ENCODE assay signal across 13 mouse cellular contexts in genomic region chr3:68691938-68692599, GRCm38 (mm10). TPM values are rescaled to one million over a fixed set of nuclear protein-coding genes. Genes with fewer than 3 reads are reported as not detected.
DNase-seq lines count a peak whose midpoint lies in the region; ATAC-seq and TF ChIP-seq lines count a peak whose summit lies in the region.
"Had no signal": no experiment of that assay in that cellular context is flagged by ENCODE, and none has a peak within 500 bp of the region (broad histone marks: within the 10 kb centered on the region; RNA-seq: fewer than 3 reads in every experiment).

No protein-coding gene starts in this region.

- no peak for TF ChIP-seq POLR2A in heart, adult 2 months (IDR thresholded peaks at IDR 0.05; ENCODE audit: insufficient read depth, low read depth, low read length)

- 45% methylated on average over 7 of the region's 7 CpGs for WGBS in heart, adult 2 months
- 14% methylated on average over 7 of the region's 7 CpGs for WGBS in liver, embryonic 15.5 days (ENCODE audit: insufficient replicate concordance)
- 89% methylated on average over 7 of the region's 7 CpGs for WGBS in forebrain, embryonic 16.5 days

- peak overlapping the region; percentile 71 for H3K27ac ChIP-seq in heart, adult 2 months
- peak overlapping the region; percentile 88 for H3K27ac ChIP-seq in left cerebral cortex, adult 2 months
- H3K27ac ChIP-seq in liver, embryonic 15.5 days (replicated peaks) = 0 out of 2 replicates have a peak overlapping the region, but pooled peaks have one; percentile 8
- H3K27ac ChIP-seq in forebrain, embryonic 16.5 days (ENCODE audit: low read length) = no peak overlapping the region

- TF ChIP-seq CTCF in heart, adult 2 months (IDR thresholded peaks at IDR 0.05) = no peak
- TF ChIP-seq CTCF in left cerebral cortex, adult 2 months (IDR thresholded peaks at IDR 0.05) = no peak

- H3K4me2 ChIP-seq in liver, embryonic 15.5 days = peak overlapping the region; percentile 43; the same call in 1 of the 2 replicates
- H3K4me2 ChIP-seq in forebrain, embryonic 16.5 days (ENCODE audit: low read length) = no peak overlapping the region

- H3K79me2 ChIP-seq in heart, adult 2 months (replicated peaks; ENCODE audit: control insufficient read depth, insufficient read depth, low read length) = no peaks in the 10 kb centered on the region

- H3K4me3 ChIP-seq in heart, adult 2 months = no peak overlapping the region
- no peak overlapping the region for H3K4me3 ChIP-seq in left cerebral cortex, adult 2 months
- H3K4me3 ChIP-seq in liver, embryonic 15.5 days (replicated peaks) = peak overlapping the region; percentile 23
- no peak overlapping the region for H3K4me3 ChIP-seq in forebrain, embryonic 16.5 days (replicated peaks; ENCODE audit: low read length)

- no peaks in the 10 kb centered on the region for H3K36me3 ChIP-seq in heart, adult 2 months (ENCODE audit: control insufficient read depth, insufficient read depth, low read length)
- no peaks in the 10 kb centered on the region for H3K36me3 ChIP-seq in liver, embryonic 15.5 days (replicated peaks)
- H3K36me3 ChIP-seq in forebrain, embryonic 16.5 days (ENCODE audit: control insufficient read depth, insufficient read depth) = no peaks in the 10 kb centered on the region

- intact Hi-C loops in heart, adult 2 months (cut with DNase I) = no loop called here
- intact Hi-C loops in left cerebral cortex, adult 2 months (cut with DNase I) = loop anchor here (5.0 kb wide), 1 partner anchor 75 kb away; no protein-coding TSS in a partner anchor
- intact Hi-C loops in left cerebral cortex, postnatal 36 days (cut with DNase I) = no loop called here

- no peaks in the 10 kb centered on the region for H3K9me3 ChIP-seq in liver, embryonic 15.5 days (replicated peaks)
- no peaks in the 10 kb centered on the region for H3K9me3 ChIP-seq in forebrain, embryonic 16.5 days (ENCODE audit: control insufficient read depth, low read length)

- no peak for DNase-seq in heart, adult 2 months
- no peak for DNase-seq in heart, adult 18-20 months
- DNase-seq in left cerebral cortex, adult 2 months (ENCODE audit: extremely low spot score in 1 of 2, low spot score in 2 of 2) = no peak
- no peak for DNase-seq in left cerebral cortex, postnatal 36 days (ENCODE audit: low spot score in 2 of 2)
- DNase-seq in A20 (ENCODE audit: low read depth, low spot score) = peak; percentile 35
- DNase-seq in gastrocnemius, postnatal 25 days = no peak
- DNase-seq: adrenal gland, postnatal 10 days; embryo, embryonic 11 days; gastrocnemius, postnatal 10 days; left cerebral cortex, postnatal 4 days had no signal

- H3K9ac ChIP-seq in heart, adult 2 months (ENCODE audit: low read depth, low read length) = no peak overlapping the region
- H3K9ac ChIP-seq in liver, embryonic 15.5 days = no peak overlapping the region
- H3K9ac ChIP-seq in forebrain, embryonic 16.5 days (replicated peaks; ENCODE audit: low read depth, low read length) = no peak overlapping the region

- peaks cover 2% of the 10 kb centered on the region for H3K4me1 ChIP-seq in heart, adult 2 months (ENCODE audit: control insufficient read depth, insufficient read depth, low read length)
- H3K4me1 ChIP-seq in liver, embryonic 15.5 days (replicated peaks) = no peaks in the 10 kb centered on the region
- H3K4me1 ChIP-seq in forebrain, embryonic 16.5 days (replicated peaks; ENCODE audit: control insufficient read depth, insufficient read depth, low read length) = peaks cover 10% of the 10 kb centered on the region

- no peak for TF ChIP-seq EP300 in heart, adult 2 months (IDR thresholded peaks at IDR 0.05; ENCODE audit: insufficient read depth, low read depth, low read length)

- no peaks in the 10 kb centered on the region for H3K27me3 ChIP-seq in heart, adult 2 months (ENCODE audit: control insufficient read depth, insufficient read depth, low read length)
- peaks cover 21% of the 10 kb centered on the region for H3K27me3 ChIP-seq in liver, embryonic 15.5 days
- no peaks in the 10 kb centered on the region for H3K27me3 ChIP-seq in forebrain, embryonic 16.5 days (replicated peaks; ENCODE audit: control insufficient read depth, insufficient read depth, low read length)
- H3K27me3 ChIP-seq: Patski had no signal

- ATAC-seq in liver, embryonic 15.5 days (ENCODE audit: insufficient read depth) = no peak
- ATAC-seq in forebrain, embryonic 16.5 days = no peak
- ATAC-seq: Patski had no signal

RNA-seq across cellular contexts. Expression of gene Il12a, which starts 1.6 kb away (rescaled TPM):
- total RNA-seq in heart, adult 2 months (2021) = under 1 TPM in 1 of 2 experiments, not detected in 1; 0.23 TPM
- polyA plus RNA-seq in heart, adult 2 months (2012; rRNA removed) = 0.84 and 1.2 TPM in 2 replicates
- total RNA-seq in heart, adult 18-20 months (2021) = under 1 TPM in 1 of 2 experiments, not detected in 1; 0.82 TPM
- total RNA-seq in left cerebral cortex, adult 2 months (2021) = 1 to 10 TPM; 2.8 to 4.2 TPM
- 1 to 10 TPM; 3.1 to 4.3 TPM for total RNA-seq in left cerebral cortex, postnatal 36 days (2021)
- 1.6 and 2.3 TPM in 2 replicates for polyA plus RNA-seq in liver, embryonic 15.5 days (2015; fragmentation: Nextera tagmentation; extraction: Ambion mirVana)
- 0.32 TPM in 1 of 2 replicates, not detected in the other for polyA plus RNA-seq in forebrain, embryonic 16.5 days (2015; fragmentation: Nextera tagmentation; extraction: Ambion mirVana)
- 1 to 10 TPM; 5.4 to 5.5 TPM for total RNA-seq in gastrocnemius, postnatal 25 days (2021)
- total RNA-seq: left cerebral cortex, postnatal 4 days had no signal
- polyA plus RNA-seq: Patski had no signal
